Mouse (Mus musculus): Measurements from ENCODE around the gene Vmn1r183. TPM values are rescaled to one million over a fixed set of nuclear protein-coding genes. Genes with fewer than 3 reads are reported as not detected.

The Vmn1r183 gene
- polyA plus RNA-seq, 1 experiment from 2014 or later, result not detected

DNA sequence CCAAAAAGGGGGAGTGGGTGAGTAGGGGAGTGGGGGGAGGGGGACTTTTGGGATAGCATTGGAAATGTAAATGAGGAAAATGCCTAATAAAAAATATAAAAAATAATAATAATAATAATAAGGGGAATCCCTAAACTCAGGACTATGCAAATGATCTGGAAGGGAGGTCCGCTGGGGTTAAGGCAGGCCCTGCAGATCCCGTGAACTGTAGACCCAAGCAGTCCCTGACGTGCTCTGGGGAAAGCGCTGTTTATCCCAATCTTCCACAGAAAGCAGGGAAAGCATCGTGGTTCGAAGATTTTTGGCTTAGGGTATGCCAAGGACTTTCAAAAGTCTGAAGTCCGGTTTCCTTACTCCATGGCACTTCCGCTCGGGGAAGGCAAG is 58.7 kb downstream of the Vmn1r183 start:
- Histone ChIP-seq H3K27ac (ENCODE audit: low read length) (peak overlapping the region; percentile 91), H3K4me3 (ENCODE audit: low read length) (peak overlapping the region; percentile 70), H3K4me1 (ENCODE audit: insufficient read depth, low read length) (0 out of 2 replicates have a peak, but pooled peaks cover 5% of the 10 kb centered on the region), H3K9me3 (ENCODE audit: low read length) (peaks cover 32% of the 10 kb centered on the region), H3K27me3 (ENCODE audit: insufficient read depth, low read length) (no peaks in the 10 kb centered on the region), H3K9ac (replicated peaks; ENCODE audit: low read length) (peak overlapping the region; percentile 80), H3K4me2 (replicated peaks; ENCODE audit: low read depth, low read length) (peak overlapping the region; percentile 86), H3K36me3 (ENCODE audit: insufficient read depth, low read length) (peaks cover 35% of the 10 kb centered on the region)
- 4% methylated on average over 9 of the region's 9 CpGs for WGBS
- peak; percentile 60; the same call in 1 of the 2 replicates for ATAC-seq (ENCODE audit: low FRiP score, low TSS enrichment)

- Histone ChIP-seq H3K4me2 (replicated peaks; ENCODE audit: low read depth, low read length) (peak within 1 kb of the TSS; percentile 86), H3K27ac (ENCODE audit: low read length) (peak within 1 kb of the TSS; percentile 91), H3K36me3 (ENCODE audit: insufficient read depth, low read length) (peaks cover 30% of the 10 kb centered on the region), H3K27me3 (ENCODE audit: insufficient read depth, low read length) (no peaks in the 10 kb centered on the region), H3K9ac (replicated peaks; ENCODE audit: low read length) (peak within 1 kb of the TSS; percentile 80), H3K9me3 (ENCODE audit: low read length) (peaks cover 26% of the 10 kb centered on the region), H3K4me3 (ENCODE audit: low read length) (peak within 1 kb of the TSS; percentile 70), H3K4me1 (ENCODE audit: insufficient read depth, low read length) (0 out of 2 replicates have a peak, but pooled peaks cover 5% of the 10 kb centered on the region)
- WGBS, result 2% methylated on average over 23 of the region's 23 CpGs
- peak; percentile 97 for ATAC-seq (ENCODE audit: low FRiP score, low TSS enrichment)
Observed at GRCm38 (mm10) chr7:24112156-24112856, 59.3 kb downstream of the Vmn1r183 start, which contains the start of gene Zfp112. TSS of gene Zfp112 (plus strand) at chr7:24112314.

- ATAC-seq (ENCODE audit: low FRiP score, low TSS enrichment), result peak; percentile 50; the same call in 1 of the 2 replicates
- Histone ChIP-seq H3K9ac (replicated peaks; ENCODE audit: low read length) (peak overlapping the region; percentile 80), H3K4me1 (ENCODE audit: insufficient read depth, low read length) (0 out of 2 replicates have a peak, but pooled peaks cover 5% of the 10 kb centered on the region), H3K27ac (ENCODE audit: low read length) (peak overlapping the region; percentile 91), H3K9me3 (ENCODE audit: low read length) (peaks cover 19% of the 10 kb centered on the region), H3K4me3 (ENCODE audit: low read length) (peak overlapping the region; percentile 70), H3K36me3 (ENCODE audit: insufficient read depth, low read length) (peaks cover 23% of the 10 kb centered on the region), H3K4me2 (replicated peaks; ENCODE audit: low read depth, low read length) (peak overlapping the region; percentile 86), H3K27me3 (ENCODE audit: insufficient read depth, low read length) (no peaks in the 10 kb centered on the region)
- 13% methylated on average over 12 of the region's 12 CpGs for WGBS
Observed at GRCm38 (mm10) chr7:24113001-24113400, 59.9 kb downstream of the Vmn1r183 start.

Other genes with a start within 250 kb of the Vmn1r183 start
- not detected in 2 replicates for gene Vmn1r175, start 242.6 kb upstream of the Vmn1r183 start, polyA plus RNA-seq (2015; fragmentation: Nextera tagmentation; extraction: Ambion mirVana)
- gene Vmn1r176, start 215.9 kb upstream of the Vmn1r183 start, polyA plus RNA-seq (2015; fragmentation: Nextera tagmentation; extraction: Ambion mirVana), result not detected in 2 replicates
- not detected in 2 replicates for gene Vmn1r177, start 186.8 kb upstream of the Vmn1r183 start, polyA plus RNA-seq (2015; fragmentation: Nextera tagmentation; extraction: Ambion mirVana)
- not detected in 2 replicates for gene Vmn1r178, start 161.2 kb upstream of the Vmn1r183 start, polyA plus RNA-seq (2015; fragmentation: Nextera tagmentation; extraction: Ambion mirVana)
- not detected in 2 replicates for gene Vmn1r179, start 126.3 kb upstream of the Vmn1r183 start, polyA plus RNA-seq (2015; fragmentation: Nextera tagmentation; extraction: Ambion mirVana)
- gene Vmn1r180, start 102.6 kb upstream of the Vmn1r183 start, polyA plus RNA-seq (2015; fragmentation: Nextera tagmentation; extraction: Ambion mirVana), result not detected in 2 replicates
- gene Vmn1r181, start 78.6 kb upstream of the Vmn1r183 start, polyA plus RNA-seq (2015; fragmentation: Nextera tagmentation; extraction: Ambion mirVana), result not detected in 2 replicates
- not detected in 2 replicates for gene V1rd19, start 51.6 kb upstream of the Vmn1r183 start, polyA plus RNA-seq (2015; fragmentation: Nextera tagmentation; extraction: Ambion mirVana)
- gene Zfp180, start 28.7 kb downstream of the Vmn1r183 start, polyA plus RNA-seq (2015; fragmentation: Nextera tagmentation; extraction: Ambion mirVana), result 24.6 and 25.0 TPM in 2 replicates
- gene Zfp112, start 59.1 kb downstream of the Vmn1r183 start, polyA plus RNA-seq (2015; fragmentation: Nextera tagmentation; extraction: Ambion mirVana), result 6.3 and 8.4 TPM in 2 replicates
- gene Zfp235, start 80.9 kb downstream of the Vmn1r183 start, polyA plus RNA-seq (2015; fragmentation: Nextera tagmentation; extraction: Ambion mirVana), result 19.0 and 19.3 TPM in 2 replicates
- 6.1 and 6.9 TPM in 2 replicates for gene Zfp114, start 121.8 kb downstream of the Vmn1r183 start, polyA plus RNA-seq (2015; fragmentation: Nextera tagmentation; extraction: Ambion mirVana)
- gene Zfp111, start 158.2 kb downstream of the Vmn1r183 start, polyA plus RNA-seq (2015; fragmentation: Nextera tagmentation; extraction: Ambion mirVana), result 11.8 and 13.1 TPM in 2 replicates
- 6.3 and 6.9 TPM in 2 replicates for gene Zfp109, start 184.3 kb downstream of the Vmn1r183 start, polyA plus RNA-seq (2015; fragmentation: Nextera tagmentation; extraction: Ambion mirVana)
- gene Zfp108, start 201.5 kb downstream of the Vmn1r183 start, polyA plus RNA-seq (2015; fragmentation: Nextera tagmentation; extraction: Ambion mirVana), result 4.4 and 4.9 TPM in 2 replicates
- 12.1 and 14.1 TPM in 2 replicates for gene Zfp93, start 217.2 kb downstream of the Vmn1r183 start, polyA plus RNA-seq (2015; fragmentation: Nextera tagmentation; extraction: Ambion mirVana)
- 43.5 and 44.0 TPM in 2 replicates for gene Zfp61, start 248.0 kb downstream of the Vmn1r183 start, polyA plus RNA-seq (2015; fragmentation: Nextera tagmentation; extraction: Ambion mirVana)